Mouse (Mus musculus) brain, embryonic 18.5 days (tissue): ENCODE data around the gene Slc18b1.
"Not testable (repeated sequence)": the region's sequence is repeated elsewhere in the genome, so short reads cannot be mapped to it uniquely, and the experiment has no call there.

Experiments used
- DNase-seq: peaks from one replicate; pipeline ENCODE4 v3.0.0-alpha.2; 2012; ENCODE audit warnings: low read depth, low spot score

Gene Slc18b1

GRCm38 (mm10) chr10:23796551-23797503 is at the start of gene Slc18b1:
Slc18b1 (plus strand) TSS chr10:23796986.
- no peak for DNase-seq

- no peak for DNase-seq
Measured at GRCm38 (mm10) chr10:23754166-23754565, 42.6 kb upstream of the Slc18b1 start.

GRCm38 (mm10) chr10:23777288-23777945 is 19.4 kb upstream of the Slc18b1 start:
- DNase-seq: no peak

- DNase-seq: no peak
Measured at GRCm38 (mm10) chr10:23780539-23781275, 16.1 kb upstream of the Slc18b1 start.

- DNase-seq: no peak
Measured at GRCm38 (mm10) chr10:23781760-23782735, 14.7 kb upstream of the Slc18b1 start.

- no peak for DNase-seq
Measured at GRCm38 (mm10) chr10:23782855-23783492, 13.8 kb upstream of the Slc18b1 start.

- DNase-seq: no peak
Measured at GRCm38 (mm10) chr10:23783493-23783884, 13.3 kb upstream of the Slc18b1 start.

GRCm38 (mm10) chr10:23784121-23784520 is 12.7 kb upstream of the Slc18b1 start:
- no peak for DNase-seq

- not testable (repeated sequence) for DNase-seq
Measured at GRCm38 (mm10) chr10:23785599-23785998, 11.2 kb upstream of the Slc18b1 start.

GRCm38 (mm10) chr10:23786040-23786439 is 10.7 kb upstream of the Slc18b1 start:
- DNase-seq: no peak

- DNase-seq: not testable (repeated sequence)
Measured at GRCm38 (mm10) chr10:23786631-23787038, 10.2 kb upstream of the Slc18b1 start.

GRCm38 (mm10) chr10:23787062-23787821 is 9.5 kb upstream of the Slc18b1 start, which contains the start of gene Rps12:
Rps12 (minus strand) TSS chr10:23787275.
- DNase-seq: peak; percentile 97

- DNase-seq: no peak
Measured at GRCm38 (mm10) chr10:23788056-23788600, 8.7 kb upstream of the Slc18b1 start.

- DNase-seq: no peak
Measured at GRCm38 (mm10) chr10:23795871-23796520, 790 bp upstream of the Slc18b1 start.

- no peak for DNase-seq
Measured at GRCm38 (mm10) chr10:23797606-23798005, 820 bp downstream of the Slc18b1 start.

GRCm38 (mm10) chr10:23798142-23798541 is 1.4 kb downstream of the Slc18b1 start:
- DNase-seq: no peak

GRCm38 (mm10) chr10:23799933-23800332 is 3.1 kb downstream of the Slc18b1 start:
- no peak for DNase-seq

GRCm38 (mm10) chr10:23802911-23803310 is 6.1 kb downstream of the Slc18b1 start:
- DNase-seq: no peak

GRCm38 (mm10) chr10:23804665-23805064 is 7.9 kb downstream of the Slc18b1 start:
- DNase-seq: no peak
